Mouse (Mus musculus) urinary bladder, postnatal 0 days (tissue): ENCODE results near the gene Vapb. TPM values are rescaled to one million over a fixed set of nuclear protein-coding genes. Genes with fewer than 3 reads are reported as not detected.

Experiments
- microRNA-seq: library from miRNA; unstranded; fragments of <30 nt; microRNA quantifications from one replicate; pipeline ENCODE4, GENCODE M21; 2016
- polyA plus RNA-seq: library from polyadenylated mRNA; unstranded; fragments of >200 nt; fragmentation: Nextera tagmentation; extraction: Ambion mirVana; gene quantifications from 2 replicates; pipeline ENCODE4 v1.2.1, GENCODE M21; 2015

Vapb gene
- 24.4 and 30.3 TPM in 2 replicates for polyA plus RNA-seq

DNA sequence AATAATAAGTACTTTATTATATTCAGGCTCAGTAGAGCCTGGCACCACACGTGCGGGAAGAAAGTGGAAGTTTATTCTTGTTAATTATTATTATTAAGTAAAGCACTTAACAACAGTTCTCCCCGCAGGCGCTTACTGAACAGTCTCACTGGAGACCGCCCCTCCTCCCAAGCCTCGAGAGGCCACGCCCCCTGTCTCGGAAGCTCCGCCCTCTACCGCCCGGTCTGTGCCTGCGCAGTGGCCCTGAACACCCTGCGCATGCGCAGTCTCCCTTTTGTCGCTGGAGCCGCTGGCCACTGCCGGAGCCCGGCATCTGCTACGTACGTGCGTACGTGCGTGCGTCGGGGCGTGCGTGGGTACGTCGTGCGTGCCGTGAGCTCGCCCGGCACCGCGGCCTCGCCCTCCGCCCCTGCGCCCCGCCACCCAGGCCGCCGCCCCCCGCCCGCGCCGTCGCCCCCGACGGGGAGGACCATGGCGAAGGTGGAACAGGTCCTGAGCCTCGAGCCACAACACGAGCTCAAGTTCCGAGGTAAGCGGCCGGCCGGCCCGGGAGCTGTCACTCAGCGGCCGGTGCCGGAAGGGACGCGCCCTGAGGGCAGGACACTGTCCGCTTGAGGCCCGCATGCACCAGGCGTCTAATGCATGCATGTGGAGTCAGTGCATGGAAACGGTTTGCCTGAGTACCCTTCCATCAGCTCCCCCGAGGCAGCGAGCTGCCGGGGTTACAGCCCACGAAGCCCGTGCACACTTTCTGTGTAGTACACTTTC lies at the start of gene Vapb:
Vapb (plus strand) TSS at position 290 of the 768 bp plus-strand sequence.

DNA sequence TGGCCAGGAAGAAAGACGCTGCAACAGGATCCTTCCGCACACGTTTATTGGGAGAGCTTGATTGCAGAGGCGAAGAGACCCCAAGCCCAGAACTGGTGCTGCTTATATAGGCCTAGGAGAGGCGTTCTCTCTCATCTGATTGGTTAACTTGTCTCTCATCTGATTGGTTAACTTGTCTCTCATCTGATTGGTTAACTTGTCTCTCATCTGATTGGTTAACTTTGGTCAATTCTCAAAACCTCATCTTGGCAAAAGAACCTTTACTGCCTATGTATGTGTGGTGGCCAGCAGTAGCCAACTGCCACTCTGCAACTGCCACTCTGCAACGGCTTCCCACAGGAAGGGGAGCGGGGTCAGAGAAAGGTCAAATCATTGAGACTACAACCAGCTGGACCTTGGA lies 18.2 kb upstream of the Vapb start, which contains the start of gene 1700010B08Rik:
1700010B08Rik (plus strand) TSS at position 301 of the 400 bp plus-strand sequence.

Small RNA genes within 50 kb of the gene (microRNA-seq; reads per million reads assigned to microRNA genes)
- gene Mir6340: not detected

Other genes starting within 250 kb of the Vapb start
- not detected in 2 replicates for gene 1700021F07Rik, start 214.9 kb upstream of the Vapb start, polyA plus RNA-seq
- gene Ankrd60, start 159.1 kb upstream of the Vapb start, polyA plus RNA-seq: not detected in 2 replicates
- 42.3 and 58.9 TPM in 2 replicates for gene Rab22a, start 77.8 kb upstream of the Vapb start, polyA plus RNA-seq
- 0.18 TPM in 1 of 2 replicates, not detected in the other for gene 1700010B08Rik, start 18.1 kb upstream of the Vapb start, polyA plus RNA-seq